Mouse (Mus musculus): Measurements from ENCODE around the gene Fgr. TPM values are rescaled to one million over a fixed set of nuclear protein-coding genes. Genes with fewer than 3 reads are reported as not detected.
A peak's percentile ranks its signal among the peaks of the same experiment; 100 is the strongest.

Gene Fgr
- total RNA-seq, 2 experiments from 2014 or later = 0.42 to 0.44 TPM

DNA sequence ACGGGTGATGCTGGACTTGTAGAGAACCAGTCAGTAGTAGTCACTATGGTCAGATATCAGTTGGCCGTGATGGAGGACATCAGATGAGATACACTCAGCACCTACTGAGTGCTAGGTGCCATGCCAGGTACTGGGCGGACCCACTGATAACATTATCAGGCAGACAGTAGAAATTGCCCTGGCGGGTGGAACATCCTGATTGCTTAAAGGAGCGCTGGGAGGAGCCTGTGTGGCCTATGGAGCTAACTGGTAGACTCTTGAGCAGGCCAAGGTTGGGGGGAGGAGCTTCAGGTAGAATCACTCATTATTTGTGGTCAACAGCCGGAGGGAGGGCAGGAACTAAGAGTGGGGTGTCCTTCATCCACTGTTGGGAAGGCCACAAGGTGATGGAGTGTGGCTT, 54.3 kb downstream of the Fgr start:
- DNase-seq = no peak
- intact Hi-C loops (cut with DNase I) = no loop called here

DNA sequence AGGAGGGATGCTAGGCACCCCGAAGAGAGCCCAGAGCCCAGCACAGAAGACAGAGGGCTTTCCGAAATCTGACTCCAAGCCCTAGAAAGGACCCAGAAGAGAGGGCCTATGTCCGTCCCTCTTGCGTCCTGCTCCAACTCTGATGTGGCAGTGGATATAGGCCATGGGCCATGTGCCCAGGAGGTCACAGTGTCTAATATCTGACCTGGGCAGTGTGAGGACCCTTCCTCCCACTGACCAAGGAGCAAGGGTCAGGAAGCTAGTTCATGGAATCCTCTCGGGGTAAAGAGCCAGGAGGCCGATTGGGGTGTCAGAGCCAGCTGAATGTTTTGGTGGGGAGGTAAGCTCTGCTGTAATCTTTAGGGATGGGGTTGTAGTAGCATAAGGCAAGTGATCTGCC, 55.0 kb downstream of the Fgr start:
- DNase-seq = no peak
- intact Hi-C loops (cut with DNase I) = no loop called here

DNA sequence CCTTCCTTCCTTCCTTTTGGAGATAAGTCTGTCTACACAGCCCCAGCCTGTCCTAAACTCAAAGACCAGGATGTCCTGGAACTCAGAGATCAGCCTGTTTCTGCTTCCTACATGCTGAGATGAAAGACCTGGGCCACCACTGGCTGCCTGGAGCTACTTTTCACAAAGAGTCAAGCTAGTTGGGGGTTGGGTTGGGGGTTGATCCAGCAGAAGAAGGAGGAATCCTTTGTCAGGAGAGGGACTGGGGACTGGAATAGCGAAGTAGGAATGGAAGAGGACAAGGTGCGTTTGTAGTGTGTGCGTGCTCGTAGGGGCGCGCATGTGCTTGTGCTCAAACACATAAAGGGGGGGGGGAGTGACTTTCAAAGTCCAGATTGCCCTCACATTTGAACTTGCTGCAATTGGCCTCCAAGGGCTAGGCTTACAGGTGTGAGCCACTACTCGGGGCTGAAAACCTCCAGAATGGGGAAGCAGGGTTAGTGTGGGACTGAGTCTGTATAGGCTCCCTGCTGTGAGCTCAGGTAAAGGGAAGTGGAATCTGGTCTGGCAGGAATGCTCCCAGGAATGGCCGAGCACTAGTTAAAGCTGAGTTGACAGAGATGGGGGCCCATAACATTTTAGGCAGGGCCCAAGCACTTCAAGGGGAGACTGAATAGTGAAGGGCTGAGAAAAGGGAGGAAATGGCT, 58.7 kb downstream of the Fgr start:
- DNase-seq = no peak
- intact Hi-C loops (cut with DNase I) = no loop called here

DNA sequence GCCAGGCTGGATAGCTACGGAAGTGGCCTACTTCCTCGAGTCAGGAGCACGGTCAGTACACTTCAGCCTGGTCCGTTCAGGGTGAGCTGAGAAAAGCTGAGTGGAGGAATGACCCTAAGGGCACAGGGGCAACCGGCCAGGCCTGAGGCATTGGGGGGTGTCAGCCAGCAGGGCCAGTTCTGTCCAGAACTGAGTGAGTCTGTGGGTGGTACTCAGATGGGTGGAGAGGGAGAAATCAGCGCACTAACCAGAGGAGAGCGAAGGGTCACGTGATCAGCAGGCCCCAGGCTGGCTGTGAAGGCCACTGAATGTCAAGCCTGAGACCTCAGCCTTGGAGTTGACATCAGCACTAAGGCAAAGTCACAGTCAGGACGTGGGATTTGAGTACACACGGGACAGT, 60.6 kb downstream of the Fgr start:
- DNase-seq = no peak
- intact Hi-C loops (cut with DNase I) = no loop called here

DNA sequence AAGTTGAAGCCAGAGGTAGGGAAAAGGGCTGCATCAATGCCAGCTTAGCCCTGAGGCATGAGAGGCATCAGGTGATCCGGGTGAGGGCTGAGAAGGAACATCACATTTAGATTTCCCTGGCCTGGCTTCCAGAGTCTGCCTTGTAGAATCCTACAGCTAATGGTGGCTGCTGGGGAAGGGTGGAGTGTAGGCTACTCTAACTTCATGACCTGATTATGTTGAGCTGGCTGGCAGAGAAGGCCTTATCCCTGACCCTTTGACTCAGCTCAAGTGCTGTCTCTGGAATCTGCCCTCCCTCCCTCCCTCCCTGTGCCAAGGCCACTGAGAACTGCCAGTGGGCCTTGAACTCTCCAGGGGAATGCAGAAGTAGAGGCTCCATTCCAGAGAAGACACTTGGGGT, 61.6 kb downstream of the Fgr start:
- intact Hi-C loops (cut with DNase I) = no loop called here
- DNase-seq = no peak

DNA sequence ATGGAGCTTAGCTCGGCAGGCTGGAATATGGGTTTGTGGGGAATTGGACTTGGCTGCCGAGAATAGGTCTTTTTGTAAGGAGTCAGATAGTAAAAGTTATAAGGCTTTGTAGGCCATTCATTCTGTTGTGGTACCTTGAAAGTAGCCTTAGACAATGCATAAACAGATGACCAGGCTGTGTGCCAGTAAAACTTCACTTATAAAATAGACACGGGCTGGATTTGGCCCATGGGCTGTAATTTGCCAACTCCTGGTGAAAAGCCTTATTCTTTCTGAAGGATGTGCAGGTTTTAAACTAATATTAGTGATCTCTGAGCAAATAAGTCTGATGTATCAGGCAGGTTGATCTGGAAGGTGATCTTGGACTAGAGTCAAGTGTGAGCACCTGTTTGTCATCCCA, 62.1 kb downstream of the Fgr start:
- intact Hi-C loops (cut with DNase I) = no loop called here
- no peak for DNase-seq

DNA sequence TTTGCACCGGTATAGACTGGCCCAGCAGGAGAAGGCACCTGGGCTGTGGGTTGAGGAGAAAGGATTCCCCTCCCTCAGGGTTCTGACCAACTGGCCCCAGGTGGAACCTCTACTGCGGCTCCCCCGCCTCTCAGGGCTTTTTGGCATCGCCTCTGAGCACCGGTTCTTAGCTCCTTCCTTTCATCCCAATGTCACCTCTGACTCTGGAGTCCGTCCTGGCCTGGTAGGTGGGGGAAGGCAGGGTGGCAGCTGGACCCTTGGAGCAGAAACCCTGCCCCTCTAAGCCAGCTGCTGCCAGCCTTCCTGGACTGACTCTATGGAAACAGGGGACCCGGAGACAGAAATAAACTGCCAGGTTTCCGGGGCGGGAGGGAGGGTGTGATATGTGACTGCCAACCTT, 63.4 kb downstream of the Fgr start:
- intact Hi-C loops (cut with DNase I) = no loop called here
- DNase-seq = no peak

DNA sequence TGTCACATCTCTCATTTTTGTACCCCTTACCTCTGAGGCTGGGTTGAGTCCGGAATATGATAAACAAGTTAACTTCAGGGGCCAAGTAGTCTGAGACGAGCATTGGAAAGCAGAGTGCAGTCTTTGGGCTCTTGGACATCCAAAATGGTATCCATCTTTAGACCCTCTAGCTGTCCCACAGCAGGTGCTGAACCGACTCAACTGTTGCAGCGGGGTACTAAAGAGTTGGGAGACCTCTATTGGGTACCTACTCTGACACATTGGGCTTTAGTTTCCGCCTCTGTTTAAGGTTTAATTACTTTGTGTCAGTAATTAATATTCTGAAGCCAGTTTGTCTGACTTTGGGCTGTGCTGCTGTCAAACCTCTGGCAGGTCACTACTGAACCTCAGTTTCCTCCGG, 63.9 kb downstream of the Fgr start:
- intact Hi-C loops (cut with DNase I) = no loop called here
- no peak for DNase-seq

DNA sequence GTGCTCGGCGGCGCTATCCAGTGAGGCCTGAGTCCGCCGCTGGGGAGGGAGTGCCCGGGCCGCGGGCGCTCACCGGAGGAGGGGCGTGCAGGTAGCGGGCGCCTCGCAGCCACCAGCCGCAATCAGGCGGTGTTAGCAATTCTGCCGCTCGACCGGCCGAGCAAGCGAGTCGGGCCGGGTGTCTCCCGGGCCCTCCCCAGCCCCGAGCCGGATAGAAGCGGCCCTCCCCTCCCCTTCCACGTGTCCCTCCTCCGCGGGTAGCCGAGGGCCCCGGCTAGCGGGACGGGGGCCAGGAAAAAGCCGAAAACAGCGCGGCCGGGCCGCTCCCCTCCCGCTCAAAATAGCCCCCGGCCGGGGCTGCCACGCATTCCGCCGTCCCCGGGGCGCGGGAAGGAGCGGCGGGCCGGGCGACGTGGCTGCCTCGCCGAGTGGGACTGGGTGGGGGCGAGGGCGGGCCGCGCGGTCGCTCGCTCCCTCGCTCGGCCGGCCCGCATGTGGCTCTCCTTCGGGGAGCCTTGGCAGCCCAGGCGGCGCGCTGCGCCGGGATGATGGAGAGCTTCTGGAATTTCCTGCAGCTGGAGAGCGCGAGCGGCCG, 64.7 kb downstream of the Fgr start:
- no peak for DNase-seq
- intact Hi-C loops (cut with DNase I) = no loop called here

DNA sequence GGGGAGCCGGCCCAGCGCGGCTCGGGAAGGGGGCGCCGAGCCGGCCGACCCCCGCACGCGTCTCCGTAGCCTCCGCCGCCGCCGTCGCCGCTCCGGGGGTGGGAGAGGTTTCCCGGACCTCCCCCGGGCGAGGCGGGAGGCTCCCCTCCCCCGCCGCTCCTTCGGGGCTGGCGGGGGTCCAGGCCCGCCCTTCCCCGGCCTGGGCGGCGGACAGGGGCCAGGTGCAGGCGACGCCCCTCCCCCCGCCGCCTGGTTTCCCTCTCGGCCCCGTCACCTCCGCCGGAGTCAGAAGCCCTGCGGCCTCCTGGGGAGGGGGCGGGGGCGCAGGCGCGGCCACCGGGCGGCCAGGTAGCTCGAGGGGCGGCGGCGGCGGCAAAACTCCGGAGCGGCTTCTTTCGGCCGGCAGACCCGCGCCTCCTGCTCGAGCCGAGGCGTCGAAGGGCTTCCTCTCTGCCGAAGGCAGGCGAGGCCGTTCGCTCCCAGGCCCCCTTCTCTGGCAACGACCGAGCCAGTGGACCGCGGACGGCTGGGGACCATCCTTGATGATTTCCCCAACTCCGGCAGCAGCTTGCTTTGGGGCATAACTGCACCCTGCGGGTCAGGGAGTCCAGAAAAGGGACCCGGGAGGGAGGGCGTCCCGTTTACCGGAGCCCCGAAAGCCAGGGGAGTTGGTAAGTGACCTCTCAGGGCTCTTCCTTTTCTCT, 65.4 kb downstream of the Fgr start:
- intact Hi-C loops (cut with DNase I) = no loop called here
- DNase-seq = no peak

DNA sequence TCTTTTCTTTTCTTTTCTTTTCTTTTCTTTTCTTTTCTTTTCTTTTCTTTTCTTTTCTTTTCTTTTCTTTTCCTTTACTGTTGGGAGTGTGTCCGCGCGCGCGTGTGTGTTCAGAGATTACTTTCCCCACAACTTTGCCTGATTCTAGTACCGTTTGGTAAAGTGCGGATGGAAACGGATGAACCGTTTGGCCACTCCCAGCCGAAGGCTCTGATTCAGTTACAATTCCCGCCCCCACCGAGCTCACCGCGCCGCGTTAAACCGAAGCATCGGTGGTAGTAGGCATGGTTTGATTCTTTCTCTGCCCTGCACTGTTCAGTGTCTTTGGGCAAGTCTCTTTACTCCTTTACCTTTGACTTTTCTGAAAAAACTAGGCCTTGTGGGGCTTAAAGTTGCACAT, 65.9 kb downstream of the Fgr start:
- intact Hi-C loops (cut with DNase I) = no loop called here
- no peak for DNase-seq

DNA sequence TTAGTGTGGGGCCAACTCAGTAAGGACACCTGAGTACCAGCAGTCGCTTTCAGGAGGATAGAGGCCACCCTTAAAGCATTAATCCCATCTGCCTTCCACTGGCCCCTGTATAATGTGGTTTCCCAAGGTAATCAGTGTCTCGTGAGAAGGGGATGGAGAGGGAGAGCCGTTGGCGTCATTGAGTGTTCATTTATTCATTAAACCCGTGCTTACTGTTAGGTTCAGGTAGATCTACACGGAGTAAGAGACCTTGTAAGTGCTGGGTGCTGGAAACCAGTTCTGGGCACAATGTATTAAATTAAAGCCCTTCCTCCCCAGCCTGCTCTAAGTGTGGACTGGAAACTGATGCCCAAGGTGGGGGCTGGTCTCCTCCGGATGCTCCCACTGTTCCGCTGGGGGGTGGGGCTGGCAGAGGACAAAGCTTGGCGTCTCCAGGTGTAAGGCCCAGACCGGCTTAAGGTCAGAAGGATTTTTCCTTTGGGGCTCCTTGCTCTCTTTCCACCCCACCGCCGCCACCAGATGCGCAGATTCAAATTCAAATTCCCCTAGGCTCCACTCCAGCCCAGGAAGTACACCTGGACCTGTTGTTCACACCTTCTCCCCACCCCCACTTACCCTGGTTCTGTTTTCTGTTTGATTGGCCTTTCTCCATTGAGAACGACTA, 66.5 kb downstream of the Fgr start:
- intact Hi-C loops (cut with DNase I) = no loop called here
- DNase-seq = no peak

DNA sequence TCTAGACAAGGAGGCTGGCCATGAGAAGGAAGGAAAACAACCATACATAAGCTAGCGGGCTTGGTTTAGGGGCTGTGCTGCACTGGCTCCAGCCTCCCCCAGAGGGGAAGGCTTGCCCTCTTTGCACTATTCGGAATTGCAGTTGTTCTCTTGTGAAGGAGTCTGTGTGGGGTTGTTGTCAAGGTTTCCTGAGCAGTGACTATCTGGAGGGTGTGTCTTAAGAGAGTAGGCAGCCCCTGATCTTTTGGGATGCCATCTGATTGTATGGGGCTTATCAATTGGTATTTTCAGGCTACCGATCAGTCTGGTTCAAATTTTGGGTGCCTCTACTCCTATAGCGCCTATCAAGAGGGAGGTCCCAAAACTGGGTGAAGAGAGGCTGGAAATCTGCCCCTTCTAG, 68.3 kb downstream of the Fgr start:
- intact Hi-C loops (cut with DNase I) = no loop called here
- no peak for DNase-seq

DNA sequence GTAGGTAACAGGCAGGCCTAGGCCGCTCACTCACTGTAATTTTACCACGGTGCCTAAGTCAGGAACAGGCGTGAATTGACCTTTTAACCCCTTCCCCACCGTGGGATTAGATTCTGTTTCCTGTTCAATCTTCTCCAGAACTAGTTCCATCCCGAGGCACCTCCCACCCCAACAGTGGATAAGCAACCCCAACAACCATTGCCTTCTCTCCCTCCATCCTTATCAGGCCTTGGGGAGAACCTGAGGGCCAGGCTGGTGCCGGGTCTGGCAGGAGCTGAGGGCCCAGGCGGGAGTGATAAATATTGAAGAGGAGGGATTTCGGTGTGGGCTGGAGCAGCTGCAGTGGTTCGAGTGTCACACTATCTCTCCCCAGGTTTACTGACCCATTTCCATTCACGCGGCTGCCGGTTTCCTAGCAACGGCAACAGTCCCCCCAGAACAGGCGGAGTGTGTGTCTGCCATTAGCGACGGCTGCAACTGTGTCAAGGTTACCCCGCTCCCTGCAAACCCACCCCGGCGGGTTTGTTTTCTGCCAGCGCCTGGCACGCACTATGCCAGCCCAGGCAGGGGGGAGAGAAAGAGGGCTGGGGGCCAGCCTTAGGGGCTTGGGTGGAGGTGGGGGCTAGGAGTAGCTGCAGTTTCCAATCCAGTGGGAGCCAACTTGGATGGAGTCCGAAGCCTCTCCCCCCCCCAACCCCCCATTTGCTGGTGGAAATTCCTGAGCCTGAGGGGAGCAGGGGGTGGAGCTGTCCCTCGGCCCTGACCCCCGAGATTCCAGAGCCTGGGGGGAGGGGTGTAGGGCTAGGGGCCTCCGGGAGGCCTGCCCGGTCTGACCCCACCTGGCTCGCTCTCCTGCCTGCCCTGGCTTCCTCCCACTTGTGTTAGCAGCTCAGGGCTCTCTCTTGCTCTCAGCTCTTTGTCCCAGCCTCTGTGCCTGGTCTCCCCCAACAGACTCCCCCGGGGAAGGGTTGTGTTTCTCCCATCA, 69.0 kb downstream of the Fgr start:
- DNase-seq = peak; percentile 86
- intact Hi-C loops (cut with DNase I) = no loop called here

DNA sequence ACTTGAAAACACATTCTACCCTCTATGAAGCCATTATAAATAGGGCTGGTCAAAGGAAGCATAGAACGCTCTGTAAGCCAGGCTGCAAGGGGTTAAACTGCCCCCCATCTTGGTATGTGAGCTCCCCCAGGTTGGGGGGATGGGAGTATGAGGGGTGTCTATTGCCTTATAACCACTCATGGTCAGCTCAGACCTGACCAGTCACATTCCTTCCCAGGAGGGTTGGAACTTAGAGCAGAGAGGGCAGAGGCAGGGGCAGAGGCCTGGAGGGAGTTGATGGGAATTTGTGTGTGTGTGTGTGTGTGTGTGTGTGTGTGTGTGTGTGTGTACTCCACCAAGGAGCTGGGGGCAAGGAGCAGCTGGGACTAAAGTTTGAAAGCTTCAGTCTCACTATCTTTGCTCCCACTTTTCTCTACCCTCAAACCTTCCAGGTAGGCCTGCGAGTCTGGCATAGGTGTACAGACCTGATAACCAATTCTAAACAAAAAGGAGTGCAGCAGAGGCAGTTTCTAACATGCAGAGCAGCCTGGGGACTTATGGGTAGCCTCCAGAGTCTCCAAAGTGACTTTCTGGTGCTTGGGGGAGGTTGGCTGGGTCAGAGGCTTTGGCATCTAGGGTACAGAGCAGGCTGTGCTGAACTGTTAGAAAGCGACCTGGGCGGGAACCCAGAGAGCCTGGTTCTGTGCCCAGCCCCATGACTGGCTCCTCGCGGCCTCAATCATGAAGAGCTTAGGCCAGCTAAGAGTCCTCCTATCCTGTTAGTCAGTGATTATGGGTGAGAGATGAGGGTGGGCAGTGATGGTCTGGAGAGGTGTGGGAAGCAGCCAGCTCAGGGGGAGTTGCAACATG, 70.1 kb downstream of the Fgr start:
- intact Hi-C loops (cut with DNase I) = no loop called here
- peak; percentile 55 for DNase-seq

DNA sequence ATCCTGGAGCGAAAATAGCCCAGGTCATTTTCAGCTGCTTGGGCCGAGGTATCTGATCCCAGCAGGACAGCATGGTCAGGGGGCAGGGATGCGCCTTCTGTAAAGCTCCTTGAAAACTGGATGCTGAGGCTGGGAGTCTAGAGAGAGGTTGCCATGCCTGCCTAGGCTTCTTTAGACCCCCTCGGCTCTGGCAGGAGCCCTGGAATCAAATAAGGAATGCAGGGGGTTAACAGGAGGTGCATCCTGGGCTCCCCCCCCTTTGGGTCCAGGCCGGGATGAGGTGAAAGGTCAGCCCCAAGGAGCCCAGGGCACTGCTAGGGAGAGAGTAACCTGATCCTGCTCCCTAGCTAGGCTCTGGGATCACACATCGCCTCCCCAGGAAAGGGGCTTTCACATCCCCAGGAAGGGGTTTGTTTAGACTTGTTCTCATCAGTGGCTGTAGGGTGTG, 70.8 kb downstream of the Fgr start:
- DNase-seq = no peak
- intact Hi-C loops (cut with DNase I) = no loop called here

DNA sequence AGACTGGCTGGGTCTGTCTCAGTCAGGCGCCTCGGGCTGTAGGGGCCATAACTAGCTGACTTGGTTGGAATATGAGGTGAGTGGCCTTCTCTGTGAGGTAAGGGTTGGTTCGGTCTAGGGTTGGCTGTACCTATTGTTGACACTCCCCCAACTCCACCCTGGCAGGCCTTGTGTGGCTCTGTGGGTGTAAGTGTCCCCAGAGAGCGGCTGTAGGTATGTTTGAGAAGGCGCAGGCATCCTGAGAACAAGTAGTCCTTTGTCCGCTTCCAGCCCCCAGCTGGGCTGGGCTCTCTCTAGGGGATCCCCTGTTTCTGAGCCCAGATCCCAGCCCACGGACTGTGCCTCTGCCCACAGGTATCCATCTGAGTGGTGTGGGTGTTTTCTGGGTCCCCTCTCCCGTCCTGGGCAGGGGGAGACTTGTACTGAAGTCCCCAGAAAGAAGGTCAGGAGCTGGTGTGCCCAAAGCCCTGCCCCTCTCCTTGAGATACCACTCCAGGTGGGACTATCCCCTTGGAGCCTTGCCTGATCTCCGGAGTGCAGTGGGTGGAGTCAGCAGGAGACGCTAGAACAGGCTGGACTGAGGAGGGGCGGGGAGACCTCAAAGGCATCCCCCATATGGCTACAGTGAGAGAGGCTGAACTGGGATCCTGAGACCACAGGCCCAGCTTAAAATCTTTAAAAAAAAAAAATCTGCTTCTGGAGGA, 72.0 kb downstream of the Fgr start:
- intact Hi-C loops (cut with DNase I) = no loop called here
- no peak for DNase-seq

DNA sequence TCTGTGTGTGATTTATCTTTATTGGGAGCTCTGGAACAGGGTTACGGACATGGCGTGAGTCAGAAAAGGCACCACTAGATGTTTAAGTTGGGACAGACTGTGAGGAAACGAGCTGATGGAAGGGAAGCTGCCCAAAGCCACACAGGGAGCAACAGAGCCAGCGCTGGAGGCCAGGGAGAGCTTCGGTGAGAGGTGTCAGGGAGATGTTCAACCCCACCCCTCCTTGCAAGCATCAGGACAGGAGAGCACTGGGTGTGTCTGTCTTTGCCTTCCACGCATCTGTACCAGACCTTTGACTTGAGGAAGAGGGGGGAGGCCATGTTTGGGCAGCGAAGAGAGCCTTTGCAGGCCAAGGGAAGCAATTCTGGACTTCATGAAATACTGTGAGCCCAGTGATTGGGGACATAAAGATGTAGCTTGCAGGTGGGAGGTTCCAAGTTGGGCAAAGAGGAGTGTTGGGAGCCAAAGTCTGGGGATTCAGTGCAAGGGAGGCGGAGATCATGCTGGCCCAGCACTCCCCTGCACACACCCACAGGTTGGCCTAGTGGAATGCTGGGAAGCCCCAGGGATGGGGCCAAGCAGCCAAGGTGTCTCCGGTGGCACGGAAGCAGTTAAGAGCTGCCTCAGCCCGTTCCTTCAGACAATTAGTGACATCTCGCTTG, 72.9 kb downstream of the Fgr start:
- intact Hi-C loops (cut with DNase I) = no loop called here
- no peak for DNase-seq

Measured in left cerebral cortex, postnatal 4 days (tissue).